Mouse (Mus musculus): ENCODE measurements around the gene Snap23. TPM values are rescaled to one million over a fixed set of nuclear protein-coding genes. Genes with fewer than 3 reads are reported as not detected.
A peak's percentile ranks its signal among the peaks of the same experiment; 100 is the strongest.

Gene Snap23
- polyA plus RNA-seq, 1 experiment from 2014 or later, result 55.3 TPM

GRCm38 (mm10) chr2:120599506-120599905 lies 32.0 kb downstream of the Snap23 start:
- Histone ChIP-seq H3K4me1 (replicated peaks; ENCODE audit: control insufficient read depth, insufficient read depth, low read length) (no peaks in the 10 kb centered on the region), H3K4me2 (replicated peaks; ENCODE audit: low read depth, low read length) (no peak overlapping the region), H3K27ac (ENCODE audit: low read depth, low read length) (no peak overlapping the region), H3K4me3 (ENCODE audit: low read depth, low read length) (no peak overlapping the region), H3K36me3 (ENCODE audit: control insufficient read depth, insufficient read depth, low read length) (no peaks in the 10 kb centered on the region), H3K9me3 (ENCODE audit: control insufficient read depth, low read length) (no peaks in the 10 kb centered on the region), H3K9ac (ENCODE audit: low read depth, low read length) (no peak overlapping the region), H3K27me3 (ENCODE audit: control insufficient read depth, insufficient read depth, low read length) (no peaks in the 10 kb centered on the region)
- ATAC-seq (ENCODE audit: low FRiP score) (no peak), DNase-seq (ENCODE audit: low spot score) (no peak)
- WGBS, result 93% methylated on average over 4 of the region's 4 CpGs

GRCm38 (mm10) chr2:120606021-120606690 lies 38.7 kb downstream of the Snap23 start:
- ATAC-seq (ENCODE audit: low FRiP score), result no peak
- Histone ChIP-seq H3K27ac (ENCODE audit: low read depth, low read length) (no peak overlapping the region), H3K4me3 (ENCODE audit: low read depth, low read length) (no peak overlapping the region), H3K27me3 (ENCODE audit: control insufficient read depth, insufficient read depth, low read length) (no peaks in the 10 kb centered on the region), H3K9ac (ENCODE audit: low read depth, low read length) (no peak overlapping the region), H3K4me2 (replicated peaks; ENCODE audit: low read depth, low read length) (no peak overlapping the region), H3K9me3 (ENCODE audit: control insufficient read depth, low read length) (no peaks in the 10 kb centered on the region), H3K4me1 (replicated peaks; ENCODE audit: control insufficient read depth, insufficient read depth, low read length) (no peaks in the 10 kb centered on the region), H3K36me3 (ENCODE audit: control insufficient read depth, insufficient read depth, low read length) (no peaks in the 10 kb centered on the region)
- no peak for DNase-seq (ENCODE audit: low spot score)
- 86% methylated on average over 6 of the region's 6 CpGs for WGBS

- Histone ChIP-seq H3K4me1 (replicated peaks; ENCODE audit: control insufficient read depth, insufficient read depth, low read length) (no peaks in the 10 kb centered on the region), H3K27ac (ENCODE audit: low read depth, low read length) (peak within 1 kb of the TSS; percentile 83), H3K9me3 (ENCODE audit: control insufficient read depth, low read length) (no peaks in the 10 kb centered on the region), H3K4me3 (ENCODE audit: low read depth, low read length) (peak within 1 kb of the TSS; percentile 70), H3K9ac (ENCODE audit: low read depth, low read length) (peak within 1 kb of the TSS; percentile 93), H3K36me3 (ENCODE audit: control insufficient read depth, insufficient read depth, low read length) (no peaks in the 10 kb centered on the region), H3K27me3 (ENCODE audit: control insufficient read depth, insufficient read depth, low read length) (no peaks in the 10 kb centered on the region), H3K4me2 (replicated peaks; ENCODE audit: low read depth, low read length) (peak within 1 kb of the TSS; percentile 68)
- DNase-seq (ENCODE audit: low spot score) (peak; percentile 94), ATAC-seq (ENCODE audit: low FRiP score) (peak; percentile 96)
- WGBS, result under 1% methylated on average over 52 of the region's 52 CpGs
Measured at GRCm38 (mm10) chr2:120608830-120609723, 41.6 kb downstream of the Snap23 start, which contains the start of the genes Haus2 and Lrrc57. Haus2 (plus strand) TSS chr2:120609383. Lrrc57 (minus strand) TSS chr2:120609520.

- WGBS, result 94% methylated on average over 5 of the region's 5 CpGs
- H3K9ac ChIP-seq (ENCODE audit: low read depth, low read length), result no peak overlapping the region
- no peak for DNase-seq (ENCODE audit: low spot score)
- no peak for ATAC-seq (ENCODE audit: low FRiP score)
- H3K4me1 ChIP-seq (replicated peaks; ENCODE audit: control insufficient read depth, insufficient read depth, low read length), result no peaks in the 10 kb centered on the region
- H3K9me3 ChIP-seq (ENCODE audit: control insufficient read depth, low read length), result no peaks in the 10 kb centered on the region
- no peak overlapping the region for H3K4me2 ChIP-seq (replicated peaks; ENCODE audit: low read depth, low read length)
- H3K4me3 ChIP-seq (ENCODE audit: low read depth, low read length), result no peak overlapping the region
- H3K36me3 ChIP-seq (ENCODE audit: control insufficient read depth, insufficient read depth, low read length), result peaks cover 2% of the 10 kb centered on the region; the same call in 1 of the 2 replicates
- no peaks in the 10 kb centered on the region for H3K27me3 ChIP-seq (ENCODE audit: control insufficient read depth, insufficient read depth, low read length)
- H3K27ac ChIP-seq (ENCODE audit: low read depth, low read length), result no peak overlapping the region
Measured at GRCm38 (mm10) chr2:120616279-120617163, 49.0 kb downstream of the Snap23 start.

- Histone ChIP-seq H3K4me2 (replicated peaks; ENCODE audit: low read depth, low read length) (no peak overlapping the region), H3K9ac (ENCODE audit: low read depth, low read length) (no peak overlapping the region), H3K9me3 (ENCODE audit: control insufficient read depth, low read length) (no peaks in the 10 kb centered on the region), H3K36me3 (ENCODE audit: control insufficient read depth, insufficient read depth, low read length) (peaks cover 2% of the 10 kb centered on the region; the same call in 1 of the 2 replicates), H3K27me3 (ENCODE audit: control insufficient read depth, insufficient read depth, low read length) (no peaks in the 10 kb centered on the region), H3K4me3 (ENCODE audit: low read depth, low read length) (no peak overlapping the region), H3K27ac (ENCODE audit: low read depth, low read length) (no peak overlapping the region), H3K4me1 (replicated peaks; ENCODE audit: control insufficient read depth, insufficient read depth, low read length) (no peaks in the 10 kb centered on the region)
- ATAC-seq (ENCODE audit: low FRiP score) (no peak), DNase-seq (ENCODE audit: low spot score) (no peak)
- WGBS, result 100% methylated on average over 1 of the region's 1 CpGs
Measured at GRCm38 (mm10) chr2:120619538-120619937, 52.1 kb downstream of the Snap23 start.

GRCm38 (mm10) chr2:120622920-120623319 lies 55.4 kb downstream of the Snap23 start:
- Histone ChIP-seq H3K4me2 (replicated peaks; ENCODE audit: low read depth, low read length) (no peak overlapping the region), H3K27me3 (ENCODE audit: control insufficient read depth, insufficient read depth, low read length) (no peaks in the 10 kb centered on the region), H3K4me3 (ENCODE audit: low read depth, low read length) (no peak overlapping the region), H3K9ac (ENCODE audit: low read depth, low read length) (no peak overlapping the region), H3K4me1 (replicated peaks; ENCODE audit: control insufficient read depth, insufficient read depth, low read length) (no peaks in the 10 kb centered on the region), H3K9me3 (ENCODE audit: control insufficient read depth, low read length) (no peaks in the 10 kb centered on the region), H3K36me3 (ENCODE audit: control insufficient read depth, insufficient read depth, low read length) (peaks cover 2% of the 10 kb centered on the region; the same call in 1 of the 2 replicates), H3K27ac (ENCODE audit: low read depth, low read length) (no peak overlapping the region)
- DNase-seq (ENCODE audit: low spot score), result no peak
- ATAC-seq (ENCODE audit: low FRiP score), result no peak

- DNase-seq (ENCODE audit: low spot score), result no peak
- peak overlapping the region; percentile 12; the same call in 1 of the 2 replicates for H3K4me3 ChIP-seq (ENCODE audit: low read depth, low read length)
- WGBS, result 31% methylated on average over 10 of the region's 10 CpGs
- no peaks in the 10 kb centered on the region for H3K4me1 ChIP-seq (replicated peaks; ENCODE audit: control insufficient read depth, insufficient read depth, low read length)
- no peaks in the 10 kb centered on the region for H3K9me3 ChIP-seq (ENCODE audit: control insufficient read depth, low read length)
- H3K27ac ChIP-seq (ENCODE audit: low read depth, low read length), result no peak overlapping the region
- H3K27me3 ChIP-seq (ENCODE audit: control insufficient read depth, insufficient read depth, low read length), result no peaks in the 10 kb centered on the region
- peak overlapping the region; percentile 25; the same call in 1 of the 2 replicates for H3K4me2 ChIP-seq (replicated peaks; ENCODE audit: low read depth, low read length)
- peak; percentile 47 for ATAC-seq (ENCODE audit: low FRiP score)
- no peaks in the 10 kb centered on the region for H3K36me3 ChIP-seq (ENCODE audit: control insufficient read depth, insufficient read depth, low read length)
- no peak overlapping the region for H3K9ac ChIP-seq (ENCODE audit: low read depth, low read length)
Measured at GRCm38 (mm10) chr2:120628076-120628865, 60.8 kb downstream of the Snap23 start.
